Mouse (Mus musculus) MEL (cell line): ENCODE results near the gene Nat9. TPM values are rescaled to one million over a fixed set of nuclear protein-coding genes. Genes with fewer than 3 reads are reported as not detected.

ENCODE experiments used
- DNase-seq: peaks from one replicate; pipeline ENCODE4 v3.0.0; 2011; ENCODE audit warnings: low read depth, low spot score
- H3K27ac ChIP-seq: 2 replicates; pipeline ENCODE4 v1.5.1; 2012; ENCODE audit warnings: low read depth, mild to moderate bottlenecking, control low read depth, low read length, moderate library complexity; ENCODE audit not compliant: control insufficient read depth
- H3K27me3 ChIP-seq, 2 experiments: fragments of 150-350 bp in 1 of 2; sonication (generic) in 1 of 2; 2 replicates each; pipeline ENCODE4 v1.6.1; 2012; ENCODE audit warnings: low read length in 2 of 2, mild to moderate bottlenecking in 2 of 2, improper control_type of control experiment in 1 of 2, moderate library complexity in 1 of 2; ENCODE audit not compliant: insufficient read depth in 2 of 2, control insufficient read depth in 1 of 2
- H3K36me3 ChIP-seq, 2 experiments: 2 replicates each; pipeline ENCODE4 v1.6.1; 2012 to 2014; ENCODE audit warnings: low read length in 2 of 2, improper control_type of control experiment in 1 of 2, inconsistent platforms in 1 of 2, mild to moderate bottlenecking in 1 of 2; ENCODE audit not compliant: insufficient read depth in 2 of 2, control insufficient read depth in 1 of 2
- H3K4me1 ChIP-seq, 2 experiments: fragments of 150-350 bp in 1 of 2; sonication (generic) in 1 of 2; 2 replicates each; pipeline ENCODE4 v1.6.1; 2012; ENCODE audit warnings: low read length in 2 of 2, improper control_type of control experiment in 1 of 2, mild to moderate bottlenecking in 1 of 2; ENCODE audit not compliant: insufficient read depth in 2 of 2, control insufficient read depth in 1 of 2
- H3K4me3 ChIP-seq, 2 experiments: fragments of 150-350 bp in 1 of 2; sonication (generic) in 1 of 2; 2 replicates each; pipeline ENCODE4 v1.5.1; 2012; ENCODE audit warnings: low read depth in 2 of 2, low read length in 2 of 2, mild to moderate bottlenecking in 2 of 2, moderate library complexity in 2 of 2, control low read depth in 1 of 2, improper control_type of control experiment in 1 of 2; ENCODE audit not compliant: control insufficient read depth in 1 of 2, insufficient read depth in 1 of 2
- H3K79me2 ChIP-seq: 2 replicates; pipeline ENCODE4 v1.6.1; 2012; ENCODE audit warnings: mild to moderate bottlenecking, low read length, moderate library complexity; ENCODE audit not compliant: control insufficient read depth, poor library complexity, insufficient read depth
- H3K9ac ChIP-seq: 2 replicates; pipeline ENCODE4 v1.6.1; 2012; ENCODE audit warnings: low read depth, mild to moderate bottlenecking, control low read depth, low read length, moderate library complexity; ENCODE audit not compliant: control insufficient read depth, poor library complexity, severe bottlenecking
- H3K9me3 ChIP-seq: fragments of 150-350 bp; sonication (generic); replicated peaks from 2 replicates; pipeline ENCODE4 v1.6.1; 2012; ENCODE audit warnings: mild to moderate bottlenecking, low read length, improper control_type of control experiment, moderate library complexity; ENCODE audit not compliant: insufficient read depth
- CHD1 ChIP-seq: IDR thresholded peaks from 2 replicates; pipeline ENCODE4 v1.6.1; 2012; ENCODE audit warnings: low read depth, mild to moderate bottlenecking, inconsistent platforms, low read length, improper control_type of control experiment
- E2F4 ChIP-seq: IDR thresholded peaks from 2 replicates; pipeline ENCODE4 v1.6.1; 2011; ENCODE audit warnings: low read depth, low read length, improper control_type of control experiment, borderline replicate concordance
- EP300 ChIP-seq, 2 experiments: IDR thresholded peaks; 2 replicates each; pipeline ENCODE4 v1.6.1; 2011; ENCODE audit warnings: improper control_type of control experiment in 2 of 2, low read length in 2 of 2, low read depth in 1 of 2, mild to moderate bottlenecking in 1 of 2
- ETS1 ChIP-seq: IDR thresholded peaks from 2 replicates; pipeline ENCODE4 v1.6.1; 2012; ENCODE audit warnings: low read depth, mild to moderate bottlenecking, inconsistent platforms, low read length, improper control_type of control experiment, moderate library complexity
- GABPA ChIP-seq: IDR thresholded peaks from 2 replicates; pipeline ENCODE4 v1.6.1; 2012; ENCODE audit warnings: low read depth, mild to moderate bottlenecking, inconsistent platforms, low read length, improper control_type of control experiment, moderate library complexity
- GATA1 ChIP-seq: IDR thresholded peaks from 2 replicates; pipeline ENCODE4 v1.6.1; 2011; ENCODE audit warnings: low read depth, low read length, improper control_type of control experiment
- HCFC1 ChIP-seq: IDR thresholded peaks from 2 replicates; pipeline ENCODE4 v1.6.1; 2012; ENCODE audit warnings: low read depth, mild to moderate bottlenecking, inconsistent platforms, low read length, improper control_type of control experiment, moderate library complexity
- MAFK ChIP-seq: IDR thresholded peaks from 2 replicates; pipeline ENCODE4 v1.6.1; 2011; ENCODE audit warnings: low read depth, mild to moderate bottlenecking, low read length, improper control_type of control experiment, borderline replicate concordance
- MEF2A ChIP-seq: IDR thresholded peaks from 2 replicates; pipeline ENCODE4 v1.6.1; 2014; ENCODE audit warnings: low read depth, mild to moderate bottlenecking, inconsistent platforms, low read length, improper control_type of control experiment; ENCODE audit not compliant: poor library complexity, insufficient replicate concordance, severe bottlenecking; ENCODE audit errors: extremely low read depth
- POLR2AphosphoS5 ChIP-seq: IDR thresholded peaks from 2 replicates; pipeline ENCODE4 v1.6.1; 2012; ENCODE audit warnings: low read depth, borderline replicate concordance, mild to moderate bottlenecking, inconsistent platforms, low read length, moderate library complexity, mixed read lengths
- RAD21 ChIP-seq: IDR thresholded peaks from 2 replicates; pipeline ENCODE4 v1.6.1; 2011; ENCODE audit warnings: mild to moderate bottlenecking, low read depth, low read length, improper control_type of control experiment
- RCOR1 ChIP-seq: IDR thresholded peaks from 2 replicates; pipeline ENCODE4 v1.6.1; 2012; ENCODE audit warnings: low read depth, mild to moderate bottlenecking, inconsistent platforms, low read length, improper control_type of control experiment
- TAL1 ChIP-seq: IDR thresholded peaks from 2 replicates; pipeline ENCODE4 v1.6.1; 2012; ENCODE audit warnings: mild to moderate bottlenecking, inconsistent platforms, low read length, moderate library complexity, mixed read lengths
- TCF12 ChIP-seq: IDR thresholded peaks from 2 replicates; pipeline ENCODE4 v1.6.1; 2014; ENCODE audit warnings: low read depth, mild to moderate bottlenecking, inconsistent platforms, low read length, improper control_type of control experiment, moderate library complexity
- ZC3H11A ChIP-seq: IDR thresholded peaks from 2 replicates; pipeline ENCODE4 v1.6.1; 2012; ENCODE audit warnings: low read depth, mild to moderate bottlenecking, inconsistent platforms, low read length, improper control_type of control experiment
- ZNF384 ChIP-seq: IDR thresholded peaks from 2 replicates; pipeline ENCODE4 v1.6.1; 2012; ENCODE audit warnings: low read depth, mild to moderate bottlenecking, inconsistent platforms, low read length, improper control_type of control experiment
- polyA plus RNA-seq, 2 experiments: library from polyadenylated mRNA; stranded (reverse) in 1 of 2; unstranded in 1 of 2; fragments of >175 nt in 1 of 2; fragments of >200 nt in 1 of 2; gene quantifications; 2 replicates each; pipeline versions ENCODE4 v1.2.1 to v1.2.4; 2012; ENCODE audit warnings: low replicate concordance in 2 of 2, low read depth in 1 of 2; ENCODE audit not compliant: insufficient read length in 2 of 2, insufficient read depth in 1 of 2, missing spikeins in 1 of 2
- total RNA-seq: library from RNA; depleted of rRNA; stranded (reverse); fragments of 300-350 nt; gene quantifications from 2 replicates; pipeline ENCODE4 v1.2.3, GENCODE M21; 2012

The Nat9 gene
- total and polyA plus RNA-seq, 3 experiments, result 46.1 to 92.4 TPM; not detected in 1

GRCm38 (mm10) chr11:115172825-115173287 lies 14.8 kb downstream of the Nat9 start:
- no peak overlapping the region for H3K4me3 ChIP-seq
- H3K36me3 ChIP-seq, result peaks cover 2 to 8% of the 10 kb centered on the region in 2 experiments; a peak in 3 of 4 replicates

GRCm38 (mm10) chr11:115171125-115171524 lies 16.5 kb downstream of the Nat9 start:
- Histone ChIP-seq H3K4me1 (no peaks in the 10 kb centered on the region; a peak in 1 of 4 replicates), H3K27ac (no peak overlapping the region), H3K79me2 (peaks cover 18% of the 10 kb centered on the region), H3K4me3 (no peak overlapping the region), H3K27me3 (no peaks in the 10 kb centered on the region), H3K9ac (no peak overlapping the region), H3K36me3 (peaks cover 2 to 7% of the 10 kb centered on the region in 2 experiments; a peak in 3 of 4 replicates), H3K9me3 (no peaks in the 10 kb centered on the region)
- no peak for TF ChIP-seq TAL1
- no peak for TF ChIP-seq GATA1
- no peak for TF ChIP-seq GABPA
- TF ChIP-seq ZNF384, result no peak
- TF ChIP-seq ETS1, result no peak
- DNase-seq, result no peak

More at GRCm38 (mm10) chr11:115172825-115173287, 14.8 kb downstream of the Nat9 start:
- TF ChIP-seq MAFK (peak; percentile 25; the same call in 1 of the 2 replicates), E2F4 (no peak)
- DNase-seq, result peak; percentile 51
- no peaks in the 10 kb centered on the region for H3K27me3 ChIP-seq
- no peaks in the 10 kb centered on the region for H3K9me3 ChIP-seq
- peaks cover 7% of the 10 kb centered on the region for H3K79me2 ChIP-seq
- H3K4me1 ChIP-seq, result no peaks in the 10 kb centered on the region; a peak in 1 of 4 replicates
- H3K27ac ChIP-seq, result no peak overlapping the region
- no peak overlapping the region for H3K9ac ChIP-seq

- no peak overlapping the region for H3K4me3 ChIP-seq
- DNase-seq, result no peak
- H3K79me2 ChIP-seq, result peaks cover 34% of the 10 kb centered on the region
- no peak overlapping the region for H3K27ac ChIP-seq
- peaks cover 0 to 11% of the 10 kb centered on the region in 2 experiments for H3K4me1 ChIP-seq
- TF ChIP-seq ZC3H11A (no peak), EP300 (IDR thresholded peaks at IDR 0.05; ENCODE audit: low read depth in 1 of 2, low read length in 2 of 2) (no peak), TCF12 (no peak), RCOR1 (no peak), RAD21 (no peak), CHD1 (no peak), POLR2AphosphoS5 (no peak), HCFC1 (no peak), ETS1 (no peak), MEF2A (no peak), ZNF384 (no peak)
- H3K9me3 ChIP-seq, result no peaks in the 10 kb centered on the region
- H3K27me3 ChIP-seq, result no peaks in the 10 kb centered on the region
- H3K9ac ChIP-seq, result no peak overlapping the region
- H3K36me3 ChIP-seq, result peaks cover 7 to 11% of the 10 kb centered on the region in 2 experiments
These were observed 18.2 kb downstream of the Nat9 start for GRCm38 (mm10) chr11:115169430-115169829.
